ENCODE assay signal across 19 mouse cellular contexts in the genomic region with DNA sequence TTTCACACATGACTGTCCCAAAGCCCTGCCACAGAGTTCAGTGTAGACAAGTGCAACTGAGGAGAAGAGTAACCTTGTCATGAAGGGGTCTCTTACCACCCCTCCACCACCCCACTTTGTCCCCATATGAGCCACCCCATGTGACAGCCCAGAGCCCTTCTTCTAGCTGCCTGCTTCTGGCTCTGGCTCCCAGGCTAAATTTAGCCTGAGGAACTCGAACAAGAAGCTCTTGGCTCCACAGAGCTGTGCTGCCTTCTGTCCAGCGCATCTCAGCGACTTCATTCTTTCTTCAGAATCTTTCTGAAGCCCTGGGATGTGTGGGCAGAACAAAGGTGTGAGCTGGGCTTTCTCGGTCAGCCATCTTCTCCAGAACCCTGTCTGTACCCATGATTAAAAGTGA.
A peak's percentile ranks its signal among the peaks of the same experiment; 100 is the strongest.
DNase-seq lines count a peak whose midpoint lies in the region; ATAC-seq and TF ChIP-seq lines count a peak whose summit lies in the region.
"Had no signal": no experiment of that assay in that cellular context is flagged by ENCODE, and none has a peak within 500 bp of the region (broad histone marks: within the 10 kb centered on the region; RNA-seq: fewer than 3 reads in every experiment).

No protein-coding gene starts in this region.

- no peak overlapping the region for H3K4me3 ChIP-seq in cerebellum, adult 2 months (replicated peaks; ENCODE audit: insufficient read depth, low read depth, low read length)
- H3K4me3 ChIP-seq in heart, embryonic 14.5 days (ENCODE audit: control insufficient read depth in 1 of 2, insufficient read depth in 1 of 2, low read depth in 1 of 2, low read length in 2 of 2): no peak overlapping the region
- H3K4me3 ChIP-seq: heart, adult 2 months; hindbrain, embryonic 15.5 days; kidney, embryonic 15.5 days; liver, embryonic 12.5 days; lung, embryonic 15.5 days; midbrain, embryonic 12.5 days; neural tube, embryonic 13.5 days had no signal

- peak overlapping the region; percentile 18; the same call in 1 of the 2 replicates for H3K4me2 ChIP-seq in heart, embryonic 14.5 days (ENCODE audit: low read length)
- H3K4me2 ChIP-seq: hindbrain, embryonic 15.5 days; kidney, embryonic 15.5 days; liver, embryonic 12.5 days; lung, embryonic 15.5 days; midbrain, embryonic 12.5 days; neural tube, embryonic 13.5 days had no signal

- peaks cover 14% of the 10 kb centered on the region; the same call in 1 of the 2 replicates for H3K9me3 ChIP-seq in heart, embryonic 14.5 days (ENCODE audit: control insufficient read depth, low read length)
- H3K9me3 ChIP-seq: lung, embryonic 15.5 days had no signal

- no peaks in the 10 kb centered on the region for H3K27me3 ChIP-seq in cerebellum, adult 2 months (ENCODE audit: control insufficient read depth, insufficient read depth, low read length)
- H3K27me3 ChIP-seq in heart, embryonic 14.5 days (ENCODE audit: control insufficient read depth, insufficient read depth, low read length): no peaks in the 10 kb centered on the region
- H3K27me3 ChIP-seq: hindbrain, embryonic 15.5 days; kidney, embryonic 15.5 days; liver, embryonic 12.5 days; lung, embryonic 15.5 days; midbrain, embryonic 12.5 days; neural tube, embryonic 13.5 days had no signal

- H3K27ac ChIP-seq in cerebellum, adult 2 months (ENCODE audit: insufficient read depth, low read length): peak overlapping the region; percentile 25; the same call in 1 of the 2 replicates
- H3K27ac ChIP-seq in heart, embryonic 14.5 days (replicated peaks in 1 of 2; ENCODE audit: control insufficient read depth in 1 of 2, insufficient read depth in 1 of 2, low read depth in 2 of 2, low read length in 2 of 2): 0 out of 4 replicates have a peak overlapping the region, but pooled peaks of 1 of the 2 experiments have one; percentile 24
- H3K27ac ChIP-seq: heart, adult 2 months; hindbrain, embryonic 15.5 days; kidney, embryonic 15.5 days; liver, embryonic 12.5 days; lung, embryonic 15.5 days; macrophage; midbrain, embryonic 12.5 days; neural tube, embryonic 13.5 days had no signal

- no peak for TF ChIP-seq POLR2A in cerebellum, adult 2 months (IDR thresholded peaks at IDR 0.05; ENCODE audit: borderline replicate concordance, insufficient read depth, low read length)

- ATAC-seq in heart, embryonic 14.5 days (ENCODE audit: insufficient number of reproducible peaks, insufficient read depth, low FRiP score, low read depth): no peak
- ATAC-seq: forebrain, postnatal 0 days; intestine, embryonic 16.5 days; liver, embryonic 12.5 days had no signal

- peak; percentile 57 to 66 for DNase-seq in cerebellum, adult 2 months
- no peak for DNase-seq in cerebellum, adult 9-10 months
- DNase-seq in heart, adult 11 months: no peak
- peak; percentile 85 for DNase-seq in brain, adult 2 months (ENCODE audit: low read depth, low spot score)
- DNase-seq in right cerebral cortex, postnatal 10 days (ENCODE audit: low spot score in 2 of 2): peak; percentile 71 to 81
- no peak for DNase-seq in kidney, postnatal 36 days
- DNase-seq: adrenal gland, adult 8-10 months; forebrain, postnatal 0 days; thymus, postnatal 14 days had no signal

- no peak overlapping the region for H3K9ac ChIP-seq in heart, embryonic 14.5 days (ENCODE audit: low read length)
- H3K9ac ChIP-seq: forebrain, postnatal 0 days; hindbrain, embryonic 15.5 days; kidney, embryonic 15.5 days; liver, embryonic 12.5 days; lung, embryonic 15.5 days; midbrain, embryonic 12.5 days; neural tube, embryonic 13.5 days had no signal

- peaks cover 24% of the 10 kb centered on the region for H3K4me1 ChIP-seq in cerebellum, adult 2 months (ENCODE audit: control insufficient read depth, insufficient read depth, low read length)
- H3K4me1 ChIP-seq in heart, embryonic 14.5 days (ENCODE audit: control insufficient read depth in 2 of 2, insufficient read depth in 2 of 2, low read length in 2 of 2): peaks cover 0 to 7% of the 10 kb centered on the region in 2 experiments; a peak in 3 of 4 replicates
- H3K4me1 ChIP-seq: hindbrain, embryonic 15.5 days; kidney, embryonic 15.5 days; liver, embryonic 12.5 days; lung, embryonic 15.5 days; midbrain, embryonic 12.5 days; neural tube, embryonic 13.5 days had no signal

- TF ChIP-seq CTCF in cerebellum, adult 2 months (IDR thresholded peaks at IDR 0.05; ENCODE audit: borderline replicate concordance, insufficient read depth, low read depth, low read length): no peak

- 7% methylated on average over 4 of the region's 4 CpGs for WGBS in cerebellum, adult 2 months
- 27% methylated on average over 4 of the region's 4 CpGs for WGBS in heart, embryonic 14.5 days

- no peaks in the 10 kb centered on the region for H3K36me3 ChIP-seq in heart, embryonic 14.5 days (ENCODE audit: control insufficient read depth, insufficient read depth, low read length)
- H3K36me3 ChIP-seq: kidney, embryonic 15.5 days; liver, embryonic 12.5 days; lung, embryonic 15.5 days had no signal

Comparison
In these comparisons a context has a peak if more than half of its experiments do, and no peak if none do; other contexts are left out.
1. DNase-seq: peak in cerebellum, adult 2 months (2 of 2), brain, adult 2 months (single experiment) and right cerebral cortex, postnatal 10 days (2 of 2); none in cerebellum, adult 9-10 months (single experiment), heart, adult 11 months (single experiment) and kidney, postnatal 36 days (0 of 2).